Mouse (Mus musculus): ENCODE data around the gene Kpna7.

Kpna7 gene

DNA sequence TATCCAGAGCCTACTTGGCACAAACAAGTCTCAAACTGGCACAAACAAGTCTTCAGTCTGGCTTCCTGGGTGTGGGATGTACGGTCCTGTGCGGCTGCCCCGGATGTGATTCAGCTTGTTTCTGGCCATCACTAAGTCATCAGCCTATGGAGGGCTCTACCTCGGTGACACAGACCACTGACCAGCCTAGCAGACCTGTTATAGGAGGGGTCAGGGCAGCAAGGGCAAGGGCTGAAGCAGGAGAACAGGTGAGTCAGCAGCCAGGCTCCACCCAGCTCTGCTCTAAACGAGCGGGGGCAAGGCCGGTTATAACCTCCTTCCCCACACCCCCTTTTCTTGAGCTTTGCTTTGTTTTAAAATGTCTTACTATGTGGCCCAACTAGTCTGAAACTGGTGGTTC, 129.4 kb downstream of the Kpna7 start:
- DNase-seq, result no peak

GRCm38 (mm10) chr5:144952592-144952991, 131.2 kb downstream of the Kpna7 start:
- no peak for DNase-seq

DNA sequence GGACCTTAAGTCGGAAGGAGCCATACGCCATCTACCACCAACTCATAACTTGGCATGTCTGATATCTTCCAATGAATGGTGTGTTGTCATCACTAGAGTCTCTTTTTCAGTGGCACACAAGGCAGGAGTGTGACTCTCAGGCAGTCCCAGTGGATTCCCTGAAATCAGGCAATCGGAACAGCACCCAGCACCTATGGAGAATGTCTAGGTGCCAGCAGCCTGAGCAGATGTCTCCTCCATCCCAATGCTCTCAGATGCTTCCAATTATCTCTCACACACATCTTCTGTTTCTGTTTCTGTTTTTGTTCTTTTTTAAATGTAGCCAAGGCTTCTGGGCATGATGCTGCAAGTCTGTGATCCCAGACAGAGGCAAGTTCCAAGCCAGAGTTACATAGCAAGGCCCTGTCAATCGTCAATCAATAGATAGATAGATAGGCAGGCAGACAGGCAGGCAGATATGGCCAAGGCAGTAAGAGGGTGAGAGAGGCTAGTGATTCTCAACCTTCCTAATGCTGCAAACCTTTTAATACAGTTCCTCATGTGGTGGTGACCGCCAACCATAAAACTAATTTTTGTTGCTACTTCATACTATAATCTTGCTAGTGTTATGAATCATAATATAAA, 133.3 kb downstream of the Kpna7 start:
- no peak for DNase-seq

DNA sequence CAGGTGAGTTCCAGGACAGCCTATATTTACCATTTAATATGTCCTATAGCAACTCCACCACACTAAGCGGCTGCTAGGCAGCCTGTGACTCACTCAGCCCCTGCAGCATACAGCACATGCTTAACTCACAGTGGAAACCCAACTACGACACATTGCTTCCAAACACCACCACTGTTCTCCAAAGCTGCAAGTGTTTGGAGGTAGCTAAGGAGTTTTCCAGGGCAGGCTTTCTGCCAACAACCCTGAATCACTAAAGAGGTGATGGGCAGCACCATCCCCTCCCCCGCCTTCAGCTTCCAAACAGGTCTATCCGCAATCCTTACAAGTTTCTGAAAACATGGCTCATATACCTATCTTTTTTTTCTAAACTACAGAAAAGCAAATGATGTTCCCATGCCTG, 134.0 kb downstream of the Kpna7 start:
- DNase-seq, result no peak

DNA sequence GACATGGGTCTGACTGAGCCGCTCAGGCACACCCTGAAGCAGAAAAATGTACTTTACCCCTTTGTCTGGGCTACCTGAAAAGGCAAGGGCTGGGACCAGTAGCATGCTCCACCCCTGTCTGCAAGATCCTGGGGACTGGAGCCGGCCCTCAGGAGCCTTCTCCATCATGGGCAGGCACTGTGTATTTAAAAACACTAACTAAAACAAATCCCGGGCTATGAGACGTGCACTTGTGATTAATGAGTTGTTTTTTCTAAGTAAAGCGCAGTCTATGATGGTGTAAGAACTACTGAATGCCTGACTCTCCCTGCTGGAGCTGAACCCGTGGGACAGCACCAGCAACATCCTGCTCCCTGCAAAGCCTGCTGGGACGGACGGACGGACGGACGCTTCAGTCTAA, 135.4 kb downstream of the Kpna7 start:
- DNase-seq, result no peak

- no peak for DNase-seq
Observed at GRCm38 (mm10) chr5:144948002-144948401, 135.8 kb downstream of the Kpna7 start.

DNA sequence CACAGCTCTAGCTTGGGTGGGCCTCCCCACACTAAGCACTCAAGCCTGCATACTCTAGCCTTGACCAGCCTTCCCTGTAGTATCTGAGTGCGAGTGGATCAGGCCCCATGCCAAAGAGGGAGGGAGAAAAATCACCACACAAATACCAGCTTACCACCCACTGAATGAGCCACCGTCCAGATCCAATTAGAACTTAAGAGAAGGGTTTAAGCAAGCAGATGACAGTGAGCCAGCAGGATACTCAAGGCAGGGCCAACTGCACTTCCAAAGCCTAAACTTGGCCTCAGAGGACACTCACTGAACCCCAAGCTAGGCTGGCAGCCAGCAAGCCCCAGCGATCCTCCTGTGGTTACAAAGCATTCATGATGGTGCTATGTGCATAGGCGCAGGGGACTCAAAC, 137.8 kb downstream of the Kpna7 start:
- DNase-seq, result peak; percentile 61

DNA sequence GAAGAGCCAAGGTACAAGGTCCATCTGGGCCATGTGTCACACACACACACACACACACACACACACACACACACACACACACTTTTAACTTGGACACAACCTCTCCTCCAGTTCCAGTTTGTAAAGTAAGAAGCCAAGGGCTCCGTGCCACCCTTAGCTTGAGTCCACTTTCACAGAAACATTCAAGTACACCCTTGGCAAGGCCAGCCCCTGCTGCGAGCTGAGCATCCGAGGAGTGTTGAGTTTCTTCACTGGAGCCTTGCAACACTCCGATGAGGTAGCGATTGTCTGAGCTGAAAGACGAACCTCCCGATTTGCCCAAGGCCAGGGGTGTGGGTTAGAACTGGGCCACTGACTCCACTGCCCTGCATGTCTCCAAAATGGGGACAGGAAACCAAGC, 138.9 kb downstream of the Kpna7 start:
- no peak for DNase-seq

- DNase-seq, result no peak
Observed at GRCm38 (mm10) chr5:144944370-144944769, 139.5 kb downstream of the Kpna7 start.

DNA sequence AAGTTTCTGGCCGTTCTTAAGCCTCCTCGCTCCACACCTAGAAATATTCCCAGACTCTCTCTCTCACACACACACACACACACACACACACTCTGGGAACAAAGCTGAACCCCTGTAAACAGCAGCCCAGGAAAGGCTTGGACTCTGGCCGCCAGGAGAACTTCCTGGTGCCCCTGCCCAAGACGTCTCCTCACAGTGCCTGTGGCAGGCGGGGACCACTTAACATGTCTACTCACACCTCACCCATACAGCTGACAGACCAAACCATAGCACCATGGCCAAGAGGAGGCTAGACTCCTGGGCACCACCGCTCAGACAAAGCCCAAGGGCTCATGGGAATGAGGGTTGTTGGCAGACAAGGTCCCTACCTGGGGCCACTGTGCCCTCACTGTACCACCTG, 140.5 kb downstream of the Kpna7 start:
- no peak for DNase-seq

- DNase-seq, result no peak
Observed at GRCm38 (mm10) chr5:144942431-144942830, 141.4 kb downstream of the Kpna7 start.

- DNase-seq, result no peak
Observed at GRCm38 (mm10) chr5:144940904-144941303, 142.9 kb downstream of the Kpna7 start.

GRCm38 (mm10) chr5:144937304-144937703, 146.5 kb downstream of the Kpna7 start:
- DNase-seq, result no peak
